Mouse (Mus musculus) gastrocnemius, postnatal 36 days (tissue): ENCODE results near the gene Mtx1. TPM values are rescaled to one million over a fixed set of nuclear protein-coding genes. Genes with fewer than 3 reads are reported as not detected.

ENCODE experiments used
- DNase-seq, 2 experiments: peaks; one replicate each; pipeline ENCODE4 v3.0.0; 2022
- intact Hi-C: fragments of 180-260 bp; cut with DNase I; formaldehyde crosslinking; loops from one replicate; pipeline ENCODE4 v1.15.1; 2025
- long read RNA-seq, 2 experiments: library from polyadenylated mRNA; stranded (forward); transcript quantifications; one replicate each; pipeline ENCODE4 v2.0.0; 2021
- total RNA-seq, 2 experiments: library from RNA; stranded (reverse); gene quantifications; 2 replicates each; pipeline ENCODE4 v1.2.3; 2021

The Mtx1 gene
- 10 to 100 TPM; 40.2 to 41.0 TPM for total RNA-seq
- long read RNA-seq, experiment 1, transcript Mtx1-201 (8 exons, 1,617 nt) = major isoform, 22 of 32 reads
- long read RNA-seq, experiment 1, partial matches to known transcripts = 7 of 32 reads
- long read RNA-seq, experiment 1, other reads (novel, unspliced or antisense) = 1 of 32 reads
- long read RNA-seq, experiment 2, transcript Mtx1-201 (8 exons, 1,617 nt) = major isoform, 31 of 51 reads
- long read RNA-seq, experiment 2, partial matches to known transcripts = 17 of 51 reads
- long read RNA-seq, experiment 2, other reads (novel, unspliced or antisense) = 2 of 51 reads

- intact Hi-C loops = no loop called here
- no peak for DNase-seq
Measured at GRCm38 (mm10) chr3:89226900-89227299, at the start of gene Mtx1. TSS of gene Mtx1 (minus strand) at chr3:89227088.

DNA sequence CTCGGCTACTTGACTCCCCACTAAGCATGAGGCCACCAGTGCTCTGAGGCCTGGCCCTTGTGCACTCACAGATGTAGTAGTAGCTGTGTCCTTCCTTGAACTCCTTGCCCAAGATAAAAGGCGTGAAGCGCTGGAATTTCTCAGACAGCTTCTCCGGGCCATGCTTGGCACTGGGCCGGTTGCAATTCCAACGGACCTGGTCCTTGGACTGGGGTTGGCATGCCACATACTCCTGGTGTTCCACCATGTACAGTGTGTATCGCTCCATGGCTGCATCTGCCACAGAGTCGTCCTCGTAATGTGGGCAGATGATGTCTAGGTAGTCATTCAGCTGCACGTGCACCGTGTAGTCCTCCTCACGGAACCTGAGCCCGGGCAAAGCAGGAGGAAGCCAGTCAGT, 49.2 kb upstream of the Mtx1 start:
- intact Hi-C loops = no loop called here
- DNase-seq = no peak

- intact Hi-C loops = no loop called here
- no peak for DNase-seq
Measured at GRCm38 (mm10) chr3:89271760-89272159, 44.9 kb upstream of the Mtx1 start.

GRCm38 (mm10) chr3:89270891-89271290, 44.0 kb upstream of the Mtx1 start:
- no peak for DNase-seq
- intact Hi-C loops = no loop called here

DNA sequence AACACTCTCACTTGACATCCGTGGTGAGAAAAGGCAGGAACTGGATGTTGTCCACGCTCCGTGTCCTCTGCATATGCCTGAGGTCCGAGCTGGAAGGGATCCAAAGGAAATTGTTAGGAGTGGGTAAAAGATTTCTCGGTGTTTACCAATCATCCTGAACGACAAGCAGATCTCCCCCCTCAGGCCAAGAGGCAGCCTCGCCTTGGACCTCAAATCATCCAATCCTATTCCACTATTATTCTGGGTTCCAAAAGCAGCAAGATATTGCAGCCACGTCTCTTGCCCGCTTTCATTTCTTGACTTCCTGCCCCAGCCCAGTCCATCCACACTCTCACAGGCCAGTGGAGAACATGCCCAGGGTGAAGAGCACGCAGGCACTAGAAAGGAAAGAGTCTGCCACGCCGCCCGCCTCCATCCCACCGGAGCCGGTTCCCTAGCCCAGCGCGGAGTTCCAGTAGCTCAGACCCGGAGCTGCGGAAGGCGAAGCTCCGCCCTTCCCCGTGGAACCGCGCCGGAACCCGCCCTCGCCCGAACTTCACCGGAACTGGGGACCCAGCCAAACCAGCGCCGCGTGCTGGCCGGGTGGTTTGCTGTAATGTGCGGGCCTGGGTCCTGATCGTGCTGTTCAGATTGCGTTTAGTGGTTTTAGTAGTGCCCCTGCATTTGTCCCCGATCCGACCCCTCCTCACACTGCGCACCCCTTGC, 43.3 kb upstream of the Mtx1 start, which contains the start of gene Slc50a1:
Gene Slc50a1, minus strand, starts transcription at position 520 of the 705 bp plus-strand sequence.
- intact Hi-C loops = no loop called here
- DNase-seq = peak; percentile 85 to 89

- intact Hi-C loops = no loop called here
- DNase-seq = no peak
Measured at GRCm38 (mm10) chr3:89268916-89269315, 42.0 kb upstream of the Mtx1 start.

- peak; percentile 60 to 64 for DNase-seq
- intact Hi-C loops = no loop called here
Measured at GRCm38 (mm10) chr3:89266439-89266893, 39.6 kb upstream of the Mtx1 start.

DNA sequence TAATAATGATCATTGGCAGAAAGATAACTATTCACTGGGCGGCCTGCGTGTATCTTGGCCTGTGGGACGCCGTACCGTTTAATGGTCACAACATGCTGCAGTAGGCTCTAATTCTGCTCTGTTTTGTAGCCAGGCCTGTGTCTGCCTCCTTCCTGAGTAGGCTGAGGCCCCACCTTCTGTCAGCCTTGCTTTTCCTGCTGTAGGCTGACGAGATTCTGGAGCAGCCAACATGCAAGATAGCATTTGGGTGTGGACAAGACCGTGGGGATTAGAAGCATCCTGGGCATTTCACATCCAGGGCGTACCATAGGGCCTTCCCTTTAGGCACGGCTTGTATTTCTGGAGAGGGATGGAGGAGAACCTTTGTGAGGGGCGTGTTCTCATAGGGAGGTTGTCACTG, 35.5 kb upstream of the Mtx1 start:
- intact Hi-C loops = no loop called here
- DNase-seq = no peak

DNA sequence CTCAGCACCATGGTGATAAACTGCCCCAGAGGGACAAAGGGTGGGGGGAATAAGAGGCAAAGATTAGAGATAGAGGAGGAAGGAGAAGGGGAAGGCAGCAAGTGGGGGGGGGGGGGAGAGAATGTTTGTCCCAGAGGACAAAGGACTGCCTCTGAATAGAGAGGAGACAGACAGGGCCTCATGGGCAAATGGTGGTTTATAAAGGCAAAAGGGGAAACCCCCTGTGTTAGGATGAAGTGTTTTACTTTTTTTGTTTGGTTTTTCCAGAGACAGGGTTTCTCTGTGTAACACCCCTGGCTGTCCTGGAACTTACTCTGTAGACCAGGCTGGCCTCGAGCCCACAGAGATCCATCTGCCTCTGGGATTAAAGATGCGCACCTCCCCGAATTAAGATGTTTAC, 33.3 kb upstream of the Mtx1 start:
- DNase-seq = no peak
- intact Hi-C loops = no loop called here

GRCm38 (mm10) chr3:89259076-89259475, 32.2 kb upstream of the Mtx1 start, which contains the start of gene Dpm3:
TSS of gene Dpm3 (plus strand) at chr3:89259358.
- DNase-seq = no peak
- intact Hi-C loops = no loop called here

- intact Hi-C loops = no loop called here
- no peak for DNase-seq
Measured at GRCm38 (mm10) chr3:89256177-89256576, 29.3 kb upstream of the Mtx1 start.

DNA sequence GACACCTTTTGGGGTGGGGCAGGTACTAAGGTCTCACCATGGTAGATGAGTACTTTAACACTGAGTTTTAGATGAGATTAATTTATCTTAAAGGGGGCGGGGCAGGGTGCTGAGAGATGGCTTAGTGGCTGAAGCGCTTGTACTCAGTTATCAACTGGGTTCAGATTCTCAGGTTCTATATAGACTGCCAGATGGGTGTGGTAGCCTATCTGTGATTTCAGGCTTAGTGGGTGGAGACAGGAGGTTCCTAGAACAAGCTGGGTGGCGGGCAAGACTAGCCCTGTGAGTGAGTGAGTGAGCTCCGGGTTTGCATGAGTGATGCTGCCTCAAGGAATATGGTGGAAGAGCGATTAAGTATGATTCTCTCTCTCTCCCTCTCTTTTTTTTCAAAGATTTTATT, 28.1 kb upstream of the Mtx1 start:
- intact Hi-C loops = no loop called here
- no peak for DNase-seq

DNA sequence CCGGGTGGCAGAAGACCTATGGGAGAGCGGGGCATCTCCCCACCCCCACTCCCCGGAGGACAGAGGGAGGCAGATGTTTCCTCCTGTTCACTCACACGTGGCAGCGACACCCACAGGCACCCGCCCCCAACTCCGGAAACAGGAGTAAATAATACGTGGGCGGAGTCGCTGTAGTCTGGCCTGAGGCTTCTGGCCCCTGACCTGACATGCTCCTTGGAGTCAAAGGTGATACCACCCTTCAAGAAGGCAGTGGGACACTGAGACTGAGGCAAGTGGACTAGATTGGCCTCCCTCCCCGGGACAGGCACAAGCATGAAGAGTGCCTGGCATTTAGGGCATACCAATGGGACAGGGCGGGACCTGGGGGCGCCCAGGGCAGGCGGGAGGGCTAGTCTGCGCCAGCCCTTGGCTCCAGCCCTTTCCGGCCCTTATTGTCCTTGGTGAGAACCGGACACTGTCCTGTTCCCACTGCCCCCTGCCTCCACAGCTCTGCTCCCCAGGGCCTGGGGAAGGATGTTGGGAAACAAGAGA, 24.5 kb upstream of the Mtx1 start:
- peak; percentile 46 to 57 for DNase-seq
- intact Hi-C loops = no loop called here

GRCm38 (mm10) chr3:89250435-89251040, 23.6 kb upstream of the Mtx1 start:
- intact Hi-C loops = no loop called here
- DNase-seq = peak; percentile 52 to 60

DNA sequence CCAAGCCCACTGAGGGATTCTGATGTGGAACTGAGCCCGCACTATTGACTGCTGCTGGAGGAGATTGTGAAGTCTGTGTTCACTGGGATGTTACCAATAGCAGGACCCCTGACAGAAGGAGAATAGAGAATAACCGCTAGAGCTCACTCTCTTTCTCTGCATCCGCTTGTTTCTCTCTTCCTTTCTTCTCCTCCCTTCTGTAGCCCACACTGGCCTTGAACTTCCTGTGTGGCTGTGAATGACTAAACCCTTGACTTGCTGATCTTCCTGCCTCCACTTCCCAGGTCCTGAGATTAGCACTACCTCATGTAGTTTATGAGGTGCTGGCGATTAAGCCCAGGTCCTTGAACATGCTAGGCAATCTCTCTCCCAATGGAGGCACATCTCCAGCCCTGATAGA, 20.6 kb upstream of the Mtx1 start:
- DNase-seq = no peak
- intact Hi-C loops = no loop called here

GRCm38 (mm10) chr3:89246261-89247100, 19.6 kb upstream of the Mtx1 start, which contains the start of gene Trim46:
TSS of gene Trim46 (minus strand) at chr3:89246309.
- peak; percentile 85 to 88 for DNase-seq
- intact Hi-C loops = no loop called here

DNA sequence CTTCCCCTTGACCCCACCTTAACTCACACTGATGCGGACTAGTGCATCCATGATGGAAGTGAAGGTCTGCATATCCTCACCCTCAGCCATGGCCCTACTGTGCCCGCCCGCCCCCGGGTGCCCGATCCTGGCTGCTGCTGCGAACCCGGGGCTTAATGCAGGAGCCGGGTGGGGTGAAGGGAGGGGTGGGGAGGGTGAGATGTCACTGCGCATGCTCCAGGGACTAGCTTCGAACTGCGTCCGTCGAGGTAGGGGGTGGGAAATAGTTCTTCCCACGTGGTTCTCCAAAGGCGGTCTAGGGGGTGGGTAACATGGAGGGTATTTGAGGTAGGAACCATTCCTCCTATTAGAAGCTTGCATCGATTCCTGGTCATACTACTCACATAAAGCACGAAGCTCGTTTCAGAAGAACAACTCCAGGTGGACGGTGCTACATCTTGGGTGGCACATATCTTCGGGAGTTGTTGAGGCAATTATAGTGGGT, 18.8 kb upstream of the Mtx1 start, which contains the start of gene Krtcap2:
Gene Krtcap2, plus strand, starts transcription at position 279 of the 484 bp plus-strand sequence.
- DNase-seq = no peak
- intact Hi-C loops = no loop called here

GRCm38 (mm10) chr3:89244982-89245687, 18.2 kb upstream of the Mtx1 start:
- intact Hi-C loops = no loop called here
- no peak for DNase-seq
